Mouse (Mus musculus) brain, embryonic 14.5 days (tissue): ENCODE results near the gene Arl5c.

Source experiments
- CTCF ChIP-seq: fragments of 200-500 bp; IDR thresholded peaks from 2 replicates; pipeline ENCODE4 v1.5.1; 2012; ENCODE audit warnings: inconsistent platforms, mild to moderate bottlenecking, moderate library complexity, borderline replicate concordance; ENCODE audit not compliant: insufficient read depth, insufficient read length; ENCODE audit errors: extremely low read depth
- POLR2A ChIP-seq: fragments of 200-500 bp; IDR thresholded peaks from 2 replicates; pipeline ENCODE4 v1.6.1; 2012; ENCODE audit warnings: mild to moderate bottlenecking, inconsistent platforms, borderline replicate concordance; ENCODE audit not compliant: poor library complexity, insufficient read depth, insufficient read length, severe bottlenecking; ENCODE audit errors: extremely low read depth

DNA sequence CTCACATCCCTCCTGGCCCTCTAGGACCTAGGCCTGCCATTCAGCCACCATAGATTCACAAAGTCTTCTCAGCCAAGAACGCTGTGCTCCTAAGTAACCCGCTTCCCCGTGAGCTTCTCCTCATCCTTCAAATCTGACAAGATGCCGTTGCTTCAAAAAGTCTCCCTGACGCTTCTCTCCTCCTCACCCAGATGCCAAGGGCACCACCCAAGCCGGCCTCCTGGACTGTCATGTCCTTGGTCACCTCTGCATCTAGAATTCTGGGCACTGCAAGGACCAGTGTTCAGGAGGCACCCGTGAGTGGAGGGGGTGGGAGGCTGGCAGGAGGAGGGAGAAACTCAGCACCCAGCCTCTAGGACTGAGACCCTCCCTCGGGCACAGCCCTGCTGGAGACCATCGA is 13.3 kb downstream of the Arl5c start:
- no peak for TF ChIP-seq CTCF
- no peak for TF ChIP-seq POLR2A
